Mouse (Mus musculus): ENCODE data around the gene Mrpl23.

The Mrpl23 gene

GRCm38 (mm10) chr7:142552591-142553416, 20.3 kb downstream of the Mrpl23 start:
- no peak for DNase-seq (ENCODE audit: low spot score in 2 of 2)

- no peak for DNase-seq (ENCODE audit: low spot score in 2 of 2)
Measured at GRCm38 (mm10) chr7:142553417-142554335, 21.2 kb downstream of the Mrpl23 start.

DNA sequence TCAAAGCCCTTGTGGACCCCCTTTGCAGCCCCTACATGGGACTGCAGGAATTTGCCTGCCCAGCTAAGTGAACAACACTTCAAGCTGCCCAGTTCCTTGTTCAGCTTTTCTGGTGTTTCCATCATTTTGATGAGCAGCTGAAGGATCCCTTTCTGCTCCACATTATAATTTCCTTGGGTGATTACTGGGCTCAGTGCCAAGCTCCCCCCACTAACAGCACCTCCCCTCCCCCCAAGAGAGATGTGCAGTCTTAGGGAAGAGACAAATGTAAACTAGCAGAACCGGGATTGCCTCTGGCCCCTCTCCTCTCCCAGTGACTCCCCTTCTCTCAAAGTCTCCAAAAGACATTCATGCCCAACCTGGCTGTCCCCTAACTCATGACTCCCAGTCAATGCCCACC, 22.1 kb downstream of the Mrpl23 start:
- DNase-seq (ENCODE audit: low spot score in 2 of 2), result no peak

GRCm38 (mm10) chr7:142555366-142556088, 23.0 kb downstream of the Mrpl23 start:
- no peak for DNase-seq (ENCODE audit: low spot score in 2 of 2)

DNA sequence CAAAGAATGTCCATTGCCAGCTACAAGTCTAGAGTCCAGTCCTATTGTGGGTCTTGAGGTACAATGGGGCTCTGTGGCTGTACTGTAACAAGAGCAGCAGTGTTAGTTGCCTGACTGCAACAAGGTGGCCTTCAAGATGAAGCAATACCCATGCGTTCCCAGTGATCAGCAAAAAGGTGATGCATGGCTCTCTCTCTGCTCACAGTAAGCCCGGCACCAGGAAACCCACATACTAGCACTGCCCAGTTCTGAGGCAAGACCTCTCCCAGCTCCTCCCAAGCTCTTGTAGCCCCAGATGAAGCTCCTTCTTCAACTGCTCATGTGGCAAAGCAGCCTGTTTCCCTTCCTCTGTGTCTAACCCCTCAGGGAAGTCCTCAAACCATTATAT, 23.6 kb downstream of the Mrpl23 start:
- no peak for DNase-seq (ENCODE audit: low spot score in 2 of 2)

DNA sequence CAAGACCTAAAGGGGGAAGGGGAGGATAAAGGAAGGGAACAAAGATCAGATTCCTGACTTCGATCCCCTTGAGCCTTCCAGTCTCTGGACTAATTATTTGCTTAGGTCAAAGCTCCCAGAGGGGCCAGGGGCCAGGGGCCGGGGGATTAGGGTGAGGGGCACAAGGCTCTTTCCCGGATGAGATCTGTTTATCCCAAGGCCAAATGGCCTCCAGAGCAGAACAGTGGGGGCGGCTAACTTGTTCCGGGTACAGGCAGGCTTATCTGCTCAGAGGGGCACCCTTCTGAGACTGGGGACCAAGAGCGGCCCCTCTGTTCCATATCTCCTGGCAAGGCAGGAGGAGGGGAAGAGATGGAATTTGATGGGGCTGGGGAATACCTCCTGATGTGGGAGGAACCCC, 25.2 kb downstream of the Mrpl23 start:
- DNase-seq (ENCODE audit: low spot score in 2 of 2), result no peak

- DNase-seq (ENCODE audit: low spot score in 2 of 2), result no peak
Measured at GRCm38 (mm10) chr7:142558511-142559146, 26.1 kb downstream of the Mrpl23 start.

- DNase-seq (ENCODE audit: low spot score in 2 of 2), result no peak
Measured at GRCm38 (mm10) chr7:142559651-142560175, 27.2 kb downstream of the Mrpl23 start.

DNA sequence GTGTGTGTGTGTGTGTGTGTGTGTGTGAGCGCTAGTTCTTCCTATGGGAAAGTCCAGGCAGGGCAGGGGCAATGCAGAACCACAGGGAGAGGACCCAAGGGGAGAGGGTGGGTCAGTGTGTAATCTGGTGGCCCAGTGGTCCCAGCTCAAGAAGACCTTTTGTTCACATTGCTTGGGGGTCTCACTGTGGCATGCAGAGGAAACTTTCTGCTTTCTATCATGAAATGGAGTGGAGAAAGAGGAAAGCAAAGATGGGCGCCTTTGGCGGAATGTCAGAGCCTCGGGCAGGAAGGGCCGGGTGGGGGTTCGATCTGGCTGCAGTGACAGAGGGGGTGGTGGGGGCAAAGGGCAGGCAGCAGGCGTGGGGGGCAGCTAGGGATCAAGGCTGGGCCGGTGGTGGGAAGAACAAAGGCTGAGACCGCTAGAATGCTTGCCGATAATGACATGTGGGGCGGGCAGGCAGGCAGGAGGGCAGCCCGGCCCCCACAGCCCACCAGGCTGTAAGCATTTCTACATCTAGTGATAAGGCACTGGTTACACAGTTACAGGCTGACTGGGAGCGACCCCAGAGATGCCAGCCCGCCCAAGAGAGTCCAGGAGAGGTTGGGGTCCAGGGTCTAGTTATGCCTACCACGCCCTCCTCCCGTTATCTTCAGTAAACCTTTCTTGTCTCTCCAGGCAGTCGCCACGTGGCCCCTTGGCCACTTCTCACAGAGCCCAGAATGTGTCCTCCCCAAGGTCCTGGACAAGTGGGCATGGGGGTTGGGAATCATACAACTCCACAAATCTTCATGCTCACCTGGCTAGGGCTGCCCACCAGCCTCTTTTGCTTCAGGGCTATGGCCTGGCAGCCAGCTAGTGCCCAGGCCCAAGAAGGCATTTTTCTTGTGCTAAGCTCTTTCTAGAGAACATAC, 28.7 kb downstream of the Mrpl23 start:
- DNase-seq (ENCODE audit: low spot score in 2 of 2), result no peak

DNA sequence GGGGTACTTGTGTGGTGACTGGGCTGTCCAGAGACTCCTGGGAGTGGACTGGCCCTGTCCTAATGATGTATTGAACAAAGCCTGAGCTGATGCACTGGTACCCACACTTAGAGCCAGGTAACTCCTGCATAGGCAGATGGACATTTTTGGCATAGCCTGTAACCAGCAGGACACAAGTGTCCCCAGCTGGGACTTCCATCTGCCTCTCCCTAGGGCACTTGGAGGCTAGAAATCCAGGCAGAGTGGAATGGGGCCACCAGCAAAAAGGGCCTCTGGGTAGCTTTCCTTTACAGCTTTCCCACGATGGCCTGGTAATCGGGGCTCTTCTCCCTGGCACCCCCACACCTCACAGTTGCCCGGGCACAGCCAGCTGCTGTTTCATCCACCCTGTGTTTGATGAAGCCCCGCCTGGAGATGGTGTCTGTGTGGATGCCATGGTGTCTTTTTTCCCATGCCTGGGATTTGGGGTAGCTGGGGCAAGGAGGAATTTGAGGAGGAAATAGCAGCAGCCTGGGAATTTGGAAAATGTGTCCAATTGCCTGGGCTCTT, 29.4 kb downstream of the Mrpl23 start:
- no peak for DNase-seq (ENCODE audit: low spot score in 2 of 2)

DNA sequence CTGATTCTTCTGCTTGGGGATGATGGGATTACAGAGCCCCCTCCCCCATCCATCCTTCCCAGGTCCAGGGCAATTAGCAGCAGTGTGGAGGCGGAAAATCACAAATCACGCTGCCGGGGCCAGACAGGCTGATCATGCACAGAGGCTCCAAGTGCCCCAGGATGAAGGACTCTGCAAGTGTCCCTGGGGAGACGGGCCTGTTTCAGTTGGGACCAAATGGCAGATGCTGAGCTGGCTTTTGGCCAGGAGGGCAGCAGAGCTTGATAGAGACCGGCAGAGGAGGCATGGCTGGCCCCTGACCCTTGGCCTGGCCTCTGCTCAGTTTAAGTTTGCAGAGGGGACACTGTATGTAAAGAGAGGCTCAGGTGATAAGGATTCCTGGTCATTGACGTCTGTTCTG, 30.7 kb downstream of the Mrpl23 start:
- DNase-seq (ENCODE audit: low spot score in 2 of 2), result no peak

GRCm38 (mm10) chr7:142564955-142565643, 32.6 kb downstream of the Mrpl23 start:
- DNase-seq (ENCODE audit: low spot score in 2 of 2), result no peak

DNA sequence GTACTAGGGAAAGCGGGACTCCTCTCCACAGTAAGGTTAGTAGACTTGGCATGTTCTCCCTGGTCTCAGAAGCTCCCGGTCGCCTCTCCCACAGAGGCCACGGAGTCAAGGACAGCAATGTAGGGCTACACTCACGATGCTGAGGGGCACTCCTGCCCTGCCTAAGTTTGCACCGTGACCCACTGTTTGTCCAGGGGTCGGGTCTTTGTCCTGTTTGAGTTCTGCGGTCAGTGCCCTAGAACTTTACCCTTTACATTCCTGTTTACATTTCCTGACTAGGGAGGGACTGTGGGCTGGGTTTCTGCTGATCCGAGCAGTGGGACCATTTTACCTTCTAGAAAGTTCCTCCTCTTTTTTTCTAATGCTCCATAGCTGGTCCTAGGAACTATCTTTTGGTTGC, 34.0 kb downstream of the Mrpl23 start:
- no peak for DNase-seq (ENCODE audit: low spot score in 2 of 2)

GRCm38 (mm10) chr7:142568985-142569384, 36.5 kb downstream of the Mrpl23 start:
- no peak for DNase-seq (ENCODE audit: low spot score in 2 of 2)

GRCm38 (mm10) chr7:142570565-142570964, 38.1 kb downstream of the Mrpl23 start:
- no peak for DNase-seq (ENCODE audit: low spot score in 2 of 2)

DNA sequence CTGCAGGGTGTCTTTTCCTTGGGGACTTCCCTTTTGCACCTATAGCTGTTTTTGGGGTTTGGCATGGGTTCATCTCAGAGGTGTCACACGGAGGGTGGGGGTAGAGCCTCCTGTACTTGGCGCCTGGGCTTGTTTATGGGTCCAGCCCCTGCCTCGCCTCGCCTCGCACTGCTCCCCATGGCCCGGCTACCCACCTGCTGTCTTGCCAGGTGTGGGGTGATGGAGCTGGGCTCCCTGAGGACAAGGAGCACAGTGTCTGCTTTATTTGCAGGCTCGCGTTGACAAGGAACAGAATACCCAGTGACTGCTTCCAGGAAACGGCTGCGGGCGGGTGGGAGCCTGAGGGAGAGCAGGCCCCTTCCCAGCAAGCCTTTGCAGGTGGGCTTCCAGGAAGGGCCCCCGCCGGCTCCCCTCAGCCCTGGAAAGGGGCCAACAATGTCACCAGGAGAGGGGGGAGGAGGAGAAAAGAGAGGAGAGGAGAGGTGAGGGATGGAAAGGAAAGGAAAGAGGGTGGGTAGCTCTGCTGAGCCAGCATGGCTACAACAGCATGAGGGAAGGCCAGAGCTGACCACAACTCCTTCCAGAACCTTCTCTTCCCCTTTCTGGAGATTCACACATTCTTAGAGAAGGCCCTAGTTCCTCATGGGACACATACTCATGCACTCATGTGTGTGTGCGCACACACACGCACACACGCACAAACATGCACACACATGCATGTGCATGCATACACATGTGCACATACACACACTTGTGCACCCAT, 39.2 kb downstream of the Mrpl23 start:
- no peak for DNase-seq (ENCODE audit: low spot score in 2 of 2)

- no peak for DNase-seq (ENCODE audit: low spot score in 2 of 2)
Measured at GRCm38 (mm10) chr7:142572343-142572742, 39.9 kb downstream of the Mrpl23 start.

- no peak for DNase-seq (ENCODE audit: low spot score in 2 of 2)
Measured at GRCm38 (mm10) chr7:142572992-142573391, 40.5 kb downstream of the Mrpl23 start.
